In genomic region chr13:41807300-41807699, GRCm38 (mm10) we compare ENCODE assay signal across 19 mouse cellular contexts. TPM values are rescaled to one million over a fixed set of nuclear protein-coding genes. Genes with fewer than 3 reads are reported as not detected.
A peak's percentile ranks its signal among the peaks of the same experiment; 100 is the strongest.
DNase-seq lines count a peak whose midpoint lies in the region; ATAC-seq and TF ChIP-seq lines count a peak whose summit lies in the region.
"Had no signal": no experiment of that assay in that cellular context is flagged by ENCODE, and none has a peak within 500 bp of the region (broad histone marks: within the 10 kb centered on the region; RNA-seq: fewer than 3 reads in every experiment).

No protein-coding gene starts in this region.

- no peak overlapping the region for H3K4me3 ChIP-seq in layer of hippocampus, adult 2 months
- no peak overlapping the region for H3K4me3 ChIP-seq in forebrain, embryonic 12.5 days (replicated peaks)
- H3K4me3 ChIP-seq in hindbrain, embryonic 15.5 days, result no peak overlapping the region
- H3K4me3 ChIP-seq in neural tube, embryonic 14.5 days (ENCODE audit: low read depth, low read length), result no peak overlapping the region
- H3K4me3 ChIP-seq: heart, adult 2 months; intestine, embryonic 15.5 days; limb, embryonic 15.5 days had no signal

- H3K9me3 ChIP-seq in forebrain, embryonic 12.5 days, result no peaks in the 10 kb centered on the region
- H3K9me3 ChIP-seq in hindbrain, embryonic 15.5 days, result no peaks in the 10 kb centered on the region
- H3K9me3 ChIP-seq in neural tube, embryonic 14.5 days (ENCODE audit: control insufficient read depth, low read length), result no peaks in the 10 kb centered on the region
- H3K9me3 ChIP-seq: intestine, embryonic 15.5 days; limb, embryonic 15.5 days had no signal

- ATAC-seq in forebrain, embryonic 12.5 days (ENCODE audit: low FRiP score), result peak; percentile 89
- peak; percentile 69 for ATAC-seq in hindbrain, embryonic 15.5 days (ENCODE audit: low FRiP score, low read depth)
- ATAC-seq in neural tube, embryonic 14.5 days (ENCODE audit: low read depth), result peak; percentile 78
- ATAC-seq: intestine, embryonic 15.5 days had no signal

- peaks cover 16% of the 10 kb centered on the region for H3K4me1 ChIP-seq in forebrain, embryonic 12.5 days
- H3K4me1 ChIP-seq in hindbrain, embryonic 15.5 days (replicated peaks), result no peaks in the 10 kb centered on the region
- H3K4me1 ChIP-seq in neural tube, embryonic 14.5 days (ENCODE audit: control insufficient read depth, insufficient read depth, low read length), result no peaks in the 10 kb centered on the region
- H3K4me1 ChIP-seq: intestine, embryonic 15.5 days; limb, embryonic 15.5 days had no signal

- 22% methylated on average over 4 of the region's 4 CpGs for WGBS in forebrain, embryonic 12.5 days
- 37% methylated on average over 4 of the region's 4 CpGs for WGBS in hindbrain, embryonic 15.5 days
- WGBS in neural tube, embryonic 14.5 days, result 35% methylated on average over 4 of the region's 4 CpGs

- no peaks in the 10 kb centered on the region for H3K27me3 ChIP-seq in forebrain, embryonic 12.5 days
- H3K27me3 ChIP-seq in hindbrain, embryonic 15.5 days, result no peaks in the 10 kb centered on the region
- no peaks in the 10 kb centered on the region for H3K27me3 ChIP-seq in neural tube, embryonic 14.5 days (ENCODE audit: control insufficient read depth, insufficient read depth, low read length)
- H3K27me3 ChIP-seq: intestine, embryonic 15.5 days; limb, embryonic 15.5 days had no signal

- DNase-seq in layer of hippocampus, adult 2 months (ENCODE audit: low spot score in 2 of 2), result no peak
- no peak for DNase-seq in layer of hippocampus, adult 9-10 months (ENCODE audit: low spot score)
- DNase-seq in lung, postnatal 25 days (ENCODE audit: low spot score), result no peak
- no peak for DNase-seq in gastrocnemius, adult 18-20 months (ENCODE audit: low spot score)
- DNase-seq: adrenal gland, adult 8-10 months; cerebellum, postnatal 10 days; embryo, embryonic 11 days; heart, adult 2 months; heart, postnatal 10 days; layer of hippocampus, adult 9-11 months; lung, adult 18-20 months; right cerebral cortex, postnatal 14 days had no signal

- TF ChIP-seq CTCF in layer of hippocampus, adult 2 months (conservative IDR thresholded peaks at IDR 0.05), result no peak

- H3K27ac ChIP-seq in layer of hippocampus, adult 2 months, result peak overlapping the region; percentile 69
- H3K27ac ChIP-seq in forebrain, embryonic 12.5 days, result peak overlapping the region; percentile 83
- 0 out of 2 replicates have a peak overlapping the region, but pooled peaks have one; percentile 5 for H3K27ac ChIP-seq in hindbrain, embryonic 15.5 days (replicated peaks)
- H3K27ac ChIP-seq in neural tube, embryonic 14.5 days (ENCODE audit: low read depth, low read length), result 0 out of 2 replicates have a peak overlapping the region, but pooled peaks have one; percentile 0
- H3K27ac ChIP-seq: heart, adult 2 months; intestine, embryonic 15.5 days; limb, embryonic 15.5 days; macrophage had no signal

- no peak overlapping the region for H3K9ac ChIP-seq in forebrain, embryonic 12.5 days
- H3K9ac ChIP-seq in hindbrain, embryonic 15.5 days, result no peak overlapping the region
- no peak overlapping the region for H3K9ac ChIP-seq in neural tube, embryonic 14.5 days (replicated peaks; ENCODE audit: low read depth, low read length)
- H3K9ac ChIP-seq: intestine, embryonic 15.5 days; limb, embryonic 15.5 days had no signal

- H3K4me2 ChIP-seq in forebrain, embryonic 12.5 days, result no peak overlapping the region
- H3K4me2 ChIP-seq in hindbrain, embryonic 15.5 days, result no peak overlapping the region
- no peak overlapping the region for H3K4me2 ChIP-seq in neural tube, embryonic 14.5 days (ENCODE audit: low read depth, low read length)
- H3K4me2 ChIP-seq: intestine, embryonic 15.5 days; limb, embryonic 15.5 days had no signal

- H3K36me3 ChIP-seq in forebrain, embryonic 12.5 days (replicated peaks), result no peaks in the 10 kb centered on the region
- H3K36me3 ChIP-seq in hindbrain, embryonic 15.5 days, result no peaks in the 10 kb centered on the region
- H3K36me3 ChIP-seq in neural tube, embryonic 14.5 days (ENCODE audit: control insufficient read depth, insufficient read depth, low read length), result no peaks in the 10 kb centered on the region
- H3K36me3 ChIP-seq: intestine, embryonic 15.5 days; limb, embryonic 15.5 days had no signal

RNA-seq across cellular contexts. Expression of gene Adtrp, which starts 40.2 kb away (rescaled TPM):
- not detected for total RNA-seq in layer of hippocampus, adult 2 months (2021)
- polyA plus RNA-seq in forebrain, embryonic 12.5 days (2016; fragmentation: Nextera tagmentation; extraction: Ambion mirVana), result 0.19 and 0.24 TPM in 2 replicates
- 0.21 and 0.43 TPM in 2 replicates for polyA plus RNA-seq in hindbrain, embryonic 15.5 days (2015; fragmentation: Nextera tagmentation; extraction: Ambion mirVana)
- 0.42 and 0.86 TPM in 2 replicates for polyA plus RNA-seq in neural tube, embryonic 14.5 days (2014; fragmentation: Nextera tagmentation; extraction: Ambion mirVana)
- total RNA-seq in gastrocnemius, adult 18-20 months (2021), result under 1 TPM; 0.50 to 0.64 TPM
- total RNA-seq: MEL had no signal

Comparison
In these comparisons a context has a peak if more than half of its experiments do, and no peak if none do; other contexts are left out.
1. H3K27ac ChIP-seq: peak in every context shown above with its lines; median percentile 83 in forebrain, embryonic 12.5 days; 69 in layer of hippocampus, adult 2 months; 5 in hindbrain, embryonic 15.5 days; 0 in neural tube, embryonic 14.5 days.